Mouse (Mus musculus) T-helper 17 cell (primary cell): ENCODE measurements at regions not wholly inside any gene's neighbourhood (a gene's known extent, or its start where the extent isn't known, plus 50 kb on each side); places are given as distances from the start of the nearest gene placed in this dataset.

Experiments used
- in situ Hi-C, 2 experiments: fragments of 300-600 bp; cut with MboI, MseI; formaldehyde crosslinking; loops; 1 replicate in 1 of 2; 2 replicates in 1 of 2; pipeline ENCODE4 v1.15.1; 2025; ENCODE audit warnings: high pct_unique_total_duplicates in 2 of 2

DNA sequence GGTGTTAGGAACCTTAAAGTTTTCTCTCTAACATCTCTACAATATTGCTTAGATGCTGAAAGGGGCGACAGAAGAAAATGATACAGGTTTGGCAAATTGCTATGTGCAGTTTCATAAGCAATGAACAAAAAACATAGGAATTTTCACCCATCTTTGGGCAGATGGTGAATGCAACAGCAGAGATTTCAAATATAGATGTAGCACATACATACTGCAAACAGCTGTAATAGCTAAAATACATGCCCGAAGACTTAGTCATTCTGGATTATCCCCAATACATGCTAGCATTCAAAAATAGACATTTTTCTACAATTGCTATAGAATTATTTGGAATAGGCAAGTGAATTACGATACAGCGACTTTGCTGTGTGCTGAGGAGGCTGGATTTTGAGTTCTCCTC lies 544.1 kb downstream of the D3Ertd751e start:
- in situ Hi-C loops: loop anchor here in 1 of 2 experiments (10.0 kb wide), 1 partner anchor 138 kb away; no protein-coding TSS in a partner anchor

DNA sequence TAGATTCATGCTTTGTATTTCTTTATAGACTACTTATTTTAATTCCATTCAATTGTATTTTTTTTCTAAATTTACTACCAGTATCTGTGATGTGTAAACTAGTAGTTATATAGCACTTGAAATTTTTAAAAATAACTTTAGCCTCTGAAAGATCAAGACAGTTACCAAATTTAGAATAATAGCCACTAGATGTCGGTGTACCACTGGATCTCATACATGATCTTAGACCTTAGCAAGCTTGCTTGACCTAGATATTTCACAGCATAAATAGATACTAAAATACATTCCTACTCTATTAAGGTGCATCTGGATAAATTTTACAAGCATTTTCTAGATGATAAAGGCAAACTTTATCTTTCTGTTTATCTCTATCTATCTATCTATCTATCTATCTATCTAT lies 570.0 kb downstream of the D3Ertd751e start:
- in situ Hi-C loops: no loop called here

DNA sequence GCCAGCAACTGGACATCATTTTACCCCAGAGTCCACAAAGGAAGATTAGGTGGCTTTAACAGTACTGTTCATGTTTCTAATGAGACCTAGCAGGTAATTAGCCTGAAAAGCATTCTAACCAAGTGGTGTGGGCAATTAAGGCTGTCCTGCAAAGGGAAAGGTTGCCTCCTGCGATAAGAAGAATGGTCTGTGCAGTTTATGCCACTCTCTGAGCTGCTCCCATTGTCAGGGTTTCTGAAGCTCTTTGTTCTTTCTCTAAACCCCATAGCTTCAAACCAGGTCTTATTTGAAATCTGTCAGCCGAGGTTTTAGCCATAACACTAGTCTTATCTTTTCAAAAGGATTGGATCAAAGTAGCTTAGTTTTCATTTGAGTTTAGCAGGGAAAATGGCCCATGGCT lies 585.3 kb downstream of the D3Ertd751e start:
- in situ Hi-C loops: no loop called here

DNA sequence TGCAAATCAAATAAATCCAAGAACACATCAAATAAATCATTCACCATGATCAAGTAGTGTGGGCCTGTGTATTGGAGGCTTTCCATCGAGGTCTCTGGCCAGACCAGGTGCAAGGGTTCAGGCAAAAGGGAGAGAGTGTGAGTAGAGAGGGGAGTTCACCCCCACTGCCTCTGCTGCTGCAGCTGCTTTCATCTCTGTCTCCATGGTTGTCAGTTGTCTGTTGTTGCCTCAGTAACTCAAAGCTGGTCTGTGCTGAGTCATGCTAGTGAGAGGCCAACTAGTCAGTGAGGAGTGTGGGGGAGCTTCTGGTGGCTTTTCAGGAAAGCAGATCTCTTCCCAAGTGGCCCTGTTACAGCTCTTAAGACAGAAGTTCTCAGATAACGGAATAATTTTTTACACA lies 600.4 kb downstream of the D3Ertd751e start:
- in situ Hi-C loops: no loop called here

DNA sequence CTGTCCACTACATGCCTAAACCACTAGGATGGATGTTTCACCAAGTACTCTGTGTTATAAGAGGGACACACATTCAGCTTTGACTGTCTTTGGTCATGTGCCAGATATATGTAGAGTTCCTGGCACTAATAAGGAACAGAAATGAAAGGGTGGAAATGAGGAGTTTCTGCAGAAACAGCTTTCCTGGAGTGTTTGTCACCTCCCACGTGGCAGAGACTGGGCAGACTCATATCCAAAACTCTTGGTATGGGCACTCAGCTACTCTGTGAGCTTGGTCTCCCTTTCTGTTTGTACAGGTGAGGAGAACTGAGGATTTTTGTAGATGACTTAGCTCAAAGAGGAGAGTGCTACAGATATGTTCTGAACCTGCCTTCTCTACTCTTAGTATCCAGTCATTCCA lies 634.4 kb downstream of the D3Ertd751e start:
- in situ Hi-C loops: no loop called here

DNA sequence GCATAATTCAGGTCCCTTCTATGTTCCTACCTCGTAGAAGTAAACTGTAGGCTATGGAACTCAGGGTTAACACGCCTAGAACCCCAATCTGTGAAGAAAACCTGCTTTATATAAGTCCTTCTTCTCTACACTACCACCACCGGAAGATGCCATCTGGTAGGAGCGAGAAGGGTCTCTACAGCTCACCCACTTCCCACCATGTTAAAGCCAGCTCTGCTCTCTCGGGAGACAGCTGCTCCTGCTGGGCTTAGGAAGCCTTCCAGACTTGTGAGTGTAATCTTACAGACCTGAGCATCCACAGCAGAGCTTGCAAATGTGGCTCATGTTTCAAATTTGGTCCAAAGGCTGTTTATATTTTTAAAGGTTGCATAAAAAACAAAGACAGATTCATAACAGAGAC lies 639.7 kb downstream of the D3Ertd751e start:
- in situ Hi-C loops: no loop called here

DNA sequence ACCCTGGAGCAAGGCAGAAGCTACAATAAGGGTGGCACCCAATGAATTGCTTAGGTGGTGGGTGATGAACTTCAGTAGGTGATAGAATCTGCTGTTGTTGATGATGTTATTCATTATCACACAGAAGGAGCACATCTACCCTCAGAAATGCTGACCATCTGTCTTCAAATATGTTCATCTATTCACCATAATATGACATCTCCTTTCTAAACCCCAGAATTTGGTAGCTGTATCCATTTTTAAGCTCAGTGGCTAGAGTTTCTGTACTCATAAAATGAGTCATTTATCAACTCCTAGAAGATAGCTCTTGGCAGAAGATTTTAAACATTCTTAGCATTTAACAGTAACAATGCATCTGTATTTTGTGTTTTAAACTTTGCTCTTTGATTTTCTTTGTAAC lies 660.3 kb downstream of the D3Ertd751e start:
- in situ Hi-C loops: no loop called here

DNA sequence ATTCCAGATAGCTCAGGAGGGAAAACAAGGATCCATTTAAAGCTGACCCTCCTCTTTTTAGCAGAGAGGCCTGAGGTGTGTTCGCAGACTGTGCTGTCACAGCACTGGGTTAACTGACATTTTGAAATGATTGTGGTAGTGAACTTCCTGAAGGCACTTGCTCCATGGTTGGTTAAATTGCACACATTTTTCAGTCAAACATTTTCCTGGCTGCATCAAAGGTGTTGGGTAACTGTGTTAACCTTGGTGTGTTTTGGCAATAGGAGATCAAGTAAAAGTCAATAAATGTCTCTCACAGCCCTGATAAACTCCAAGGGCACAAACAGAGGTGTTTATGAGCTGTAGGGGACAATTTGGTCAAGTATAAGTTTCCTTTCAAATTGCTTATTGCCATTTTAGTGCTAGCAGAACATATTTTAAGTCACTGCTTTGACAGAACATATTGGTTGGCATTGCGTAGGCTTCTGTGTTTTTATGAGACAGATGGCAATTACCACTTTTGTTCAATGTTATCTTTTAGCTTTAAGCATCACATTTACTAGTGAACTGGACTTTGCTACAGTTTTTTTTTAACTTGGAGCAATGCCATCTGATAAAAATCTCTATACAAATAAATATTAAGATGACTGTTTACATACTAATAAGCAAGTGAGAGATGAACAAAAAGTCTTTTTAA lies 666.7 kb downstream of the D3Ertd751e start:
- in situ Hi-C loops: no loop called here

DNA sequence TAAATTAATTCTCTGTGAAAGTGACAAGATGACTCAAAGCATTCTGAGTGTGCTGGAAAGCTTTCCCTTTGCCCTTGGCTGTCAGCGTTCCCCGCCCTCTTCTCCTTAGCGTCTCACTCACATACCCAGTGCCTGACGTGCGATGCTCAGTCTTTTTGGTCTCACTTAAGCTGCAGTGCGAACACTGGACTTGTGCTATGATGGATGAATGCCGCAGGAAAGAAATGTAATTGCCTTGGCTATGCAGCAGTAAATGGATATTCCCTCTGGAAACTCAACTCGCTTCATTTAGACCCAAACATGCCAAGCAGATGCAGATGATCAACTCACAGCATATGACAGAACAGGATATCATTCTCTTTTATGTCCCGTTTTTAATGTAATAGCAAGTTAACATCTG lies 685.0 kb downstream of the D3Ertd751e start:
- in situ Hi-C loops: loop anchor here in 1 of 2 experiments (10.0 to 25.0 kb wide), 2 partner anchors 143 to 1960 kb away; no protein-coding TSS in a partner anchor

DNA sequence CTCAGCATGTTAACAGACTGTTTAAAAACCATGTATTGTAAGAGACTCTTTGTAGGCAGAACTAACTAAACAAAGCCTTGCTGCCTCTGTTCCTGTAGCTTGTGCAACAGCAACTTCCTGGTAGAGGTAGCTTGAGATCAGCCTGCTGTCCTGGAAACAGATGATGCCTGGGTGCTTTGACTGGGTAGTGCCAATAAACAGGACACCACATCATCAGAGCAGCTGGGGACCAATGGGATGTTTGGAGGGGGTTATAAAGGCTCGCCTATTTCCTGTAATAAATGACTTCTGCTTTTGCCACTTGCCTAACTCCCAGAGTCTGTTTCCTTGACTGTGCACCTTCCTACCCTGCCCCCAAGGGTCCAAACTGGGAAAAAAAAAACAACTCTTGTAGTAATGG lies 707.2 kb downstream of the D3Ertd751e start:
- in situ Hi-C loops: loop anchor here in 1 of 2 experiments (25.0 kb wide), 1 partner anchor 1938 kb away; no protein-coding TSS in a partner anchor

DNA sequence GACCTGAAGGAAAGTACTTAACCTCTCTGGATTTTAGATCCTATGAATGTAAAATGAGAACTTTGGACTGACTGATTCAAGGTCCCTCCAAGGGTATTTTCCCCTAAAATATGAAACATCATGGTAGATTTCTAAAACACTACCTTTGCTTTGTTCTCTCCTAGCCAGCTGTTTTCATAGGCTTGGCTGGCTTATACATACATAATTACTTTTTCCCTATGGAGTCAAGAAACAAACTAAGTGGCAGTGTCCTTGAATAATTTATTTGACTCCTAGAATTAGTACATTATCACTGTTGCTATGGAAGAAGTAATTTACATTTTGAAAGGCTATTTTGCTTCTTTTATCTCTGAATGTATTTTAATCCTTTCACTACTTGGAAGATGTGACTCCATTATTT lies 721.9 kb downstream of the D3Ertd751e start:
- in situ Hi-C loops: loop anchor here in 1 of 2 experiments (10.0 kb wide), 2 partner anchors 310 to 770 kb away; no protein-coding TSS in a partner anchor

DNA sequence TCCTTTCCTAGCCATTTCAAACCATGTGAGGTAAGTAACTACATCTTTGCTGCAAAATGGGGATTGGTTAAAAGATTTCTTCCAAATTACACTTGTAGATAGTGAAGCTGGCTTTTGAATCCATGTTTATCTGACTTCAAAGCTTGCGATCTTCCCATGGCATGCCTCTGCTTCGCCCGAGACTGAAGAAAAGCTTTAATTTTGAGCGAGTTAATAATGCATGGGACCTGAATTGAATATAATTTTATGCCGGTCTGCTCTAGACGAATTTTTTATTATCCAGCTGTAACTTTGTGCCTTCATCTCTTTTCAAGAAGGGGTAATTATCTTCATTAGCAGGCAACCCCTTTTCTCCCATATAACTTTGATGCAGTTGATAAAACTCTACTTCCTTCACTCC lies 724.7 kb downstream of the D3Ertd751e start:
- in situ Hi-C loops: loop anchor here in 1 of 2 experiments (10.0 kb wide), 2 partner anchors 312 to 772 kb away; no protein-coding TSS in a partner anchor

DNA sequence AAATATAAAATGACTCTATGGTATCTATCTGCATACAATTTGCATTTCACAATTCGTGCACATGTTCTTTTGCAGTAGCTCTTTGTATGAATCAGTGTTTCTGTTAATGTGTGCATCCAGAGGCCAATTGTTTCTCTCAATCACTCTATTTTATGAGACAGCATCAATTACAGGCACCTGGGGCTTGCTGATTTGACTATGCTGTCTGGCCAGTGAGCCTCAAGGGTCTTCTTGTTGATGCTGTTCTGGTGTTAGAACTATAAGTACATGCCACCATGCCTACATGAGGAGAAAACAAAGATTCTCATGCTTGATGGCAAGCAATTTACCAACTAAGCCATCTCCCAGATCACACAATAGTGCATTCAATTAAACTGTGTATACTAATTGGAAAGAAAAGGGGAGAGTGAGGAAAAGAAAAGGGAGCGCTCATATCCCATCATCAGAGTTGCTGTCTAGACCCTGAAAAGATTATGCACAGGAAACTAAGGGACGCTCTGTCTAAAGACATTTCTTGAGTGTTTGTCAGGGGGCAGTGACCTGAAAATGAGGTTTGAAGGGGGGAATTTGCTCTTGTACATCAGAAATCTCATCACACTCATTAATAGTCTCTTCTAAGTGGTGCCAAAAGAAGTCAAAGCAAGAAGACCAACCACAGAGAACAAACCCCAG lies 772.6 kb downstream of the D3Ertd751e start:
- in situ Hi-C loops: no loop called here

DNA sequence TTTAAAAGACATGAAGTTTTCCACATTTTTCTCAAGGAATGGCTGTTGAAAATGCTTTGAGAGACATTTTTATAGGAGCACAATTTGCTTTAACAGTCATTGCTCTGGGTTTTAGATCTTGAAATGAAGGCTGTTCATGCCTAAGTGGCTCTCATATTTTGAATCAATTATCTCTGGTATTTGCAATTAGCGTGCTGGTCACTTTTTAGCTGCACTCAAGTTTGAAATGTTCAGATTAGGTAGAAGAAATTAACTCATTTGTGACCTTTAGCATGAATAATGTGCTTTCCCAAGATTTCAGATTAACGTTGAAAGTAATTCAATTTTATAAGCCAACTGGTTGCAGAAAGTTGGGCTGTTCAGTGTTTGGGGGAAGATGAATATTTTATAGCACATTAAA lies 773.9 kb downstream of the D3Ertd751e start:
- in situ Hi-C loops: no loop called here

DNA sequence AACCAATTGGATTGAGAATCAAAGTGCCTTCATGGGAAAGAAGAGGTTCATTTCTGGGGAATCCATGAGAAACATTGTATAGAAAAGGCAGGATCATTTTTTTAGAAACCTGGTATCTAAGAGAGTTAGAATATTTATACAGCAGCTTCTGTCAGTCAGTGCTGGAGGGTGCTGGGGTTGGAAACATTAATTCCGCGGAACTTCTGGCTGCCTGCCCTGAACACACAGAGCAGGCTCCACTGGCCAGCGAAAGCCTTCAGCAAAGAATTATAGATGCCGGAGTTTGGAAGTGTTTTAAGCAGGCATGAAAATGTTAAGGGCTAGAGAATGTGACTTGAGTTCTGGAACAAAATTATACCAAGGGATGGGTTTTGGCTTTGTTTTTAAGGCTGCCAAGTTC lies 789.0 kb downstream of the D3Ertd751e start:
- in situ Hi-C loops: no loop called here

DNA sequence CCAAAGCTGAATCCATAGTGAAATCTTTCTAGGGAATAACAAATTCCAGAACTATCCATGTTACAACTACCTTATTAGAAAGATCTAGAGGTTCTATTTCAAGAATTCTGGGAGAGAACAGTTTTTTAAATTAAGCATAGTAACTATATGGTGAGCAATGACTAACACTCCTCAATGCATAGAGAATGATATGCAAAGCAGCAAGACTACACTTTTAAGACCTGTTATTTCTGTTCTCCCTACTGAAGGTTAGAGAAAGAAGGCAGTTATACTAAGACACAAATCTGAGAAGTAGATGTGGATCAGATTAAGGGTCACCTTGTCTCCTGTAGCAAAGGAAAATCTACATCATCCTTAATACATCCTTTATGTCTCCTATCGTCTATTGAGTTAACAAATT lies 824.3 kb downstream of the D3Ertd751e start:
- in situ Hi-C loops: no loop called here

DNA sequence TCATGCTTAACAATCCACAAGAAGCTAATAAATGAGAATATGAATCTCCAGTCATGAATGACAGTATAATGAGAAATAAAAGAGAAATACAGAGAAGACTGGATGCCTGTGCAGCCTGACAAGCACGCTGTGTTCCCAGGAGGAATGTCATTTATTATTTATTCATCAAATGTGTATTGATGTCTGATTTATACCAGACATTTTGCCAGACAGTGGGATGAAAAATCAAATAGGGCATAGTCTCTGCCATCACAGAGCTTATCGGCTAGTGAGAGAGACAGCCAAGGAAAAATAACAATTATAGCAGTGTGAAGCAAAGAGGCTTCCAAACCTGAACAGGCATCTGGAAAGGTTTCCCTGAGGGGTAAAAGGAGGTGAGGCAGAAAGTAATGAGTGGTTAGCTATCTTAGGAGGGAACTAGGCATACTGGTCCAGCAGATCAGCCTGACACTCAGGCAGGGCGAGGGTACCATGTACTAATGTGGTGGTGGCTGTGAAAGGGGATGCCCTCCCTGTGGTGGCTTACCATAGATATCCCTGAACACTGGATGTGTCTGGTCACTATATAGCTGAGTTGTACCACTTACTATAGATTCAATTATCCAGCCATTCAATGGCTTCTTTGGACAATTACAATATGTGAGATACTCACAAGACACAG lies 828.1 kb downstream of the D3Ertd751e start:
- in situ Hi-C loops: no loop called here

DNA sequence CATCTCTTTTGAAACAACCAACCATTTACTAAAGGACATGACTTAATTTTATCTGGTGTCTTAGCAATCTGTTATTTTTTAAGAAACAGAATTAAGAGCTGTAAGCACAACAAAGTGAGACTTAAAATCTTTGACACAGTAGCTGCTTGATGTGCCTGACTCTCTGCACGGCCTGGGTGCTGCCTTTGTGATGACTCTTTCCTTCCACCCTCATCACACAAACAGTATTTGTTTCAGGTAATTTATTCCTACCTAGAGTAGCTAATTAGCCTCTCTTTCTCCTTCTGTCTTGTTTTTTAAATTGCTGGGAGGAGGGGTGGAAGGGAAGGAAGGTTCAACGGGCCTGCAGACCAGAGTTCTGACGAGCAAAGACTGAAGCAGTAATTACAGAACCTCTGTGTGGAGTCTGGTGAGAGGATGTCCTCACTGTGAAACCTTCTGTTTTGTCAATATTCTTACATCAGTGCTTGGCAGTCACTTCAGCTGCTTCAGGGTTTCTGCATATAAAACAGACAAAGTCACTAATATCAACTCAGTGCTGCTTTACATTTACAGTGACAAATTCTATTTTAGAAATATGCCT lies 829.6 kb downstream of the D3Ertd751e start:
- in situ Hi-C loops: no loop called here

DNA sequence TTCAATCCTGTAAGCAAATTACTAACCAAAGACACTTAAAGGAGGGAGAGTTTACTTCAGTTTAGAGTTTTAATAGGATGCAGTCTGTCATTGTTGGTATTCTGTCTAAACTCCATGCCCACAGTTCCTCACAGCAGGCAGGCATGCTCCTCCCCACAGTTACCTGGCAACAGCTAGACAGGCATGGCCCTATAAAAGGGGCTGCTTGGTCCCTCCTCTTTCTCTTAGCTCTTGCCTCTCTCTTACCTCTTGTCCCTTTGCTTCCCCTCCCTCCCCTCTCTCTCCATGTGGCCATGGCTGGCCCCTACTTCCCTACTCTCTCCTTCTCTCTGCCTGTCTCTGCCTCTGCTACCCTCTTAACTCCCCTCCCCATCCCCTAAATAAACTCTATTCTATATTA lies 830.7 kb downstream of the D3Ertd751e start:
- in situ Hi-C loops: no loop called here

DNA sequence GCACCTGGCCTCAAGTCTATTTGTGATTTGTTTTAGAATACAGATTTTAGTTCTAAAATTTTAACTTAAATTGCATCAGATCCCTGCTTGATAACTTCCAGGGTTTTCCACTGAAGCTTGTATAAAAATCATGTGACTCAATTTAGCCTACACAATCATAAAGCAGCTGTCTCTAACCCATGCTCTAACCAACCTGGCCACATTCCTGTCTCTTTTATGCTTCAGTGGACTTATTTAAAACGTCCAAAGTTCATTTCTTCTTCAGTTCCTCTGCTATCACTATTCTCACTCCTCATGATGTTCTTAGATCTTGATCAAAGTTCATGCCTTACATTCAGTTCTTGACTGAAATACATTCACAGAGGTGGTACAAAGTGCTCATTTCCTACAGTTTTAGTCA lies 839.9 kb downstream of the D3Ertd751e start:
- in situ Hi-C loops: no loop called here

DNA sequence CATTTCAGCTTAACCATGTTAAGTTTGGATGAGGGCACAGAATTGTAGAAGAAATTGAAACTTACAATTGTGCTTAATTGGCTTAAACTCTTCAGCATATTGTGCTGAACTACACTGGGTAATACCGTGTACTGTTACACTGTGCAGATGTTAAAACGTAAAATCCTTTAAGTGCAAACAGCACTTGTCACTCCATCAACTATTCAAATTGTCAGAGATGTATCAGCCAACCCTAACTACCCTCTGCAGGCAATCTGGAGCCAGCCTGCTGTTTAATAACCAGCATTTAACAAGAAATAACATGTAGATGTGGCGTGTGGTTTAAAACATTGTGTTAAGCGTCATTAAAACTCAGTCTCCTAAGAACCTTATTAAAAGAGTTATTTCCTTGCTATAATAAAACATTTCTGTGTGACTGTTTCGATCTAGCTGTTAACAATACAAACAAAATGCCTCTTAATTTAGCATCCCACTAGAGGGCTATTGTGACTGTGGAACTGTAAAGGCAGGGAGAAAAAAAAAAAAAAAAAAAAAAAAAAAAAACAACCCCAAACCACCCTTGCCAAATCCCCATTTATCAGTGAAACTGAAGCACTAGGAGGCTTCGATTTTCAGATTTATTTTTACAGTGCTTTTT lies 845.0 kb downstream of the D3Ertd751e start:
- in situ Hi-C loops: no loop called here

DNA sequence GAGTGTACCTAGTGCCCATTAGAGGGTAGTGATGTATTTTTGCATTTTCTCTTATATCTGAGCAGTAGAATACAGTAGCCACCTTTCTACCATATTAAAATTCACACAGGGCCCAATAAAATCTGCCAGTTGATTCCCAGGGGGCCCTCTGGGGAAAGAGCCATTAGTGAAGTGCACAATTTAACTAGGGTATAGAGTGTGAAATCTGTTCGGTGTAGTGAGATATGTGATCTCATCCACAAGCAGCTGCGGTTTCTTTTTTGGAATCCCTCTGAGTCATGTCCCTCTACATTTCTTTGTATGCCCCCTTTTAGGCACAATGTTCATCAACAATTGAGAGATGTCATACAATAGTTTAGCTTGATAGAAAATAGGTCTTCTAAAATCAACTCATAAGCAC lies 847.1 kb downstream of the D3Ertd751e start:
- in situ Hi-C loops: no loop called here
